ENCODE assay signal across 9 mouse cellular contexts in the genomic region with DNA sequence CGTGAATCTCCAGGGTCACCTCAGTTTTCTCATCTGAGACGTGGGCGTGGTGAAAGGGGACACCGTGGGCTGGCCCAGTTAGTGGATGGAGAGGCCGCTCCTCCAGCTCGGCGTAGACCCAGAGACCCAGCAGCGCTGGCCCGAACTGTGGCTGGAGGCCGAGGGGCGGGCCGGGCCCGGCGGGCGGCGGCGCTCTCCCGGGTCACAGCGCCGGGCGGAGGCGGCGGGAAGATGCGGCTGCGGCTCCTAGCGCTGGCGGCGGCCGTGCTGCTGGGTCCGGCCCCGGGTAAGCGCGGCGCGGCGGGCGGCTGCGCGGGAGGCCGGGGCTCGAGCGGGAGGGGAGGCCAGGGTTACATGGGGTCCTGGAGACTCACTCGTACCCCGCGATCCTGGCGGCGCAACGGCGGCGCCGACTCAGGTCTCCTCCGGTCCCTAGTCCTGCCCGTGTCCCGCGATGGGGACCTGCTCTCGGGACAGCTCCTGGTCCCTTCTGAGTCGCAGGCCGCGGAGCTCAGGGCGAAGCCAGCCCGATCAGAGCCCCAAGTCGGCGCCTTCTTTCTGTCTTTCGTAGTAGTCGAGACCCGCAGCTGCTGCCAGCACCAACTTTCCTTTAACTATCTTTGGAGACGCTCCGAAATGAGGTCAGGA. TPM values are rescaled to one million over a fixed set of nuclear protein-coding genes. Genes with fewer than 3 reads are reported as not detected.
DNase-seq lines count a peak whose midpoint lies in the region; ATAC-seq lines count a peak whose summit lies in the region.
"Had no signal": no experiment of that assay in that cellular context is flagged by ENCODE, and none has a peak within 500 bp of the region (broad histone marks: within the 10 kb centered on the region; RNA-seq: fewer than 3 reads in every experiment).

A gene (plus strand): TSS at position 76 of the 648 bp plus-strand sequence.

- H3K9ac ChIP-seq in hindbrain, embryonic 12.5 days = peak within 1 kb of the TSS; percentile 76

- under 1% methylated on average over 50 of the region's 68 CpGs for WGBS in hindbrain, embryonic 12.5 days

- peaks cover 16% of the 10 kb centered on the region for H3K4me1 ChIP-seq in hindbrain, embryonic 12.5 days

- H3K4me3 ChIP-seq in hindbrain, embryonic 12.5 days = peak within 1 kb of the TSS; percentile 51

- H3K9me3 ChIP-seq in hindbrain, embryonic 12.5 days (replicated peaks) = no peaks in the 10 kb centered on the region

- no peaks in the 10 kb centered on the region for H3K36me3 ChIP-seq in hindbrain, embryonic 12.5 days

- H3K27me3 ChIP-seq in hindbrain, embryonic 12.5 days = peaks cover 30% of the 10 kb centered on the region

- ATAC-seq in hindbrain, embryonic 12.5 days (ENCODE audit: low FRiP score) = peak; percentile 76

- no peak within 1 kb of the TSS for H3K27ac ChIP-seq in hindbrain, embryonic 12.5 days

- DNase-seq in ZHBTc4 (ENCODE audit: low read depth, low spot score) = peak; percentile 48
- DNase-seq in cerebellum, postnatal 10 days = peak; percentile 70 to 80
- DNase-seq in gastrocnemius, adult 18-20 months (ENCODE audit: low spot score) = peak; percentile 74
- peak; percentile 29 to 36 for DNase-seq in layer of hippocampus, postnatal 25 days (ENCODE audit: extremely low spot score in 1 of 2, low spot score in 1 of 2)
- peak; percentile 43 for DNase-seq in lung, postnatal 25 days (ENCODE audit: low spot score)
- DNase-seq in right cerebral cortex, postnatal 25 days = peak; percentile 34
- DNase-seq in MN1 (ENCODE audit: low spot score) = no peak

- peak within 1 kb of the TSS; percentile 87 for H3K4me2 ChIP-seq in hindbrain, embryonic 12.5 days (replicated peaks)

RNA-seq across cellular contexts. Expression of the gene that starts here (rescaled TPM):
- 1 to 10 TPM; 3.0 to 3.2 TPM for total RNA-seq in gastrocnemius, adult 18-20 months (2021)
- 7.3 and 8.2 TPM in 2 replicates for polyA plus RNA-seq in hindbrain, embryonic 12.5 days (2016; fragmentation: Nextera tagmentation; extraction: Ambion mirVana)
- 1 to 10 TPM; 3.6 to 4.6 TPM for total RNA-seq in layer of hippocampus, postnatal 25 days (2021)
- total RNA-seq: MEL had no signal
